Comparison of ENCODE assay signal across 14 mouse cellular contexts in the genomic region with DNA sequence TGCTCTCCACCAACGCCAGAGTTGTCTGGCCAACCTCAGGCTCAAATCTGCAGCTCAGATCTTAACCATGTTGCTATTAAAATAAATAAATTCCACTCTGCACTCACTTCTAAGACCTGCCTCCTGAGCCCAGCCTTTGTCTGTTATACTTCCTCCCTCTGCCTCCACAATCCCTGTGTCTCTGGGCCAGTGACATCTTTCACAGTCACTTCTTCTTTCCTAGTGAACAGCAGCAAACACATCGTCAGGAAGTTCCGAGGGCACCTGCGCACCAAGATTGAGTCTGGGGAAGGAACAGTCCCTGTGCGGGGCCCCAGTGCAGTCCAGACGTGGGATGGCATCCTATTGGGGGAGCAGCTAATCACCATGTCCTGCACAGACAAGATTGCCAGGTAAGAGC.
"Had no signal": no experiment of that assay in that cellular context is flagged by ENCODE, and none has a peak within 500 bp of the region (broad histone marks: within the 10 kb centered on the region; RNA-seq: fewer than 3 reads in every experiment).

No protein-coding gene starts in this region.

- H3K36me3 ChIP-seq: midbrain, embryonic 13.5 days; midbrain, embryonic 15.5 days; neural tube, embryonic 12.5 days; stomach, embryonic 15.5 days had no signal

- H3K4me3 ChIP-seq: megakaryocyte, embryonic 14.5 days; midbrain, embryonic 13.5 days; midbrain, embryonic 15.5 days; neural tube, embryonic 12.5 days; stomach, embryonic 15.5 days had no signal

- H3K4me1 ChIP-seq: megakaryocyte, embryonic 14.5 days; midbrain, embryonic 15.5 days; neural tube, embryonic 12.5 days; stomach, embryonic 15.5 days had no signal

- H3K27ac ChIP-seq: midbrain, embryonic 13.5 days; midbrain, embryonic 15.5 days; neural tube, embryonic 12.5 days; stomach, embryonic 15.5 days; stomach, postnatal 0 days had no signal

- H3K27me3 ChIP-seq: midbrain, embryonic 13.5 days; midbrain, embryonic 15.5 days; neural tube, embryonic 12.5 days; stomach, embryonic 15.5 days had no signal

- DNase-seq: lung, adult 18-20 months; lung, embryonic 14.5 days; lung, postnatal 10 days; lung, postnatal 4 days; right cerebral cortex, postnatal 14 days; thymus, adult 2 months; thymus, postnatal 25 days; thymus, postnatal 4 days had no signal

- H3K9me3 ChIP-seq: megakaryocyte, embryonic 14.5 days; midbrain, embryonic 13.5 days; midbrain, embryonic 15.5 days; neural tube, embryonic 12.5 days; stomach, embryonic 15.5 days had no signal

- H3K9ac ChIP-seq: lung, embryonic 14.5 days; midbrain, embryonic 13.5 days; midbrain, embryonic 15.5 days; neural tube, embryonic 12.5 days; stomach, embryonic 15.5 days had no signal

- ATAC-seq: midbrain, embryonic 13.5 days; midbrain, embryonic 15.5 days had no signal
